Mouse (Mus musculus): ENCODE measurements around the gene Lipe.

GRCm38 (mm10) chr7:25395186-25395557 is 3.3 kb downstream of the Lipe start:
- TF ChIP-seq CTCF (IDR thresholded peaks at IDR 0.05; ENCODE audit: insufficient read depth, low read length) (no peak), POLR2A (IDR thresholded peaks at IDR 0.05; ENCODE audit: borderline replicate concordance, extremely low read depth, low read depth, low read length) (no peak)
